Mouse (Mus musculus): ENCODE data around the gene Spn.

- TF ChIP-seq CTCF (IDR thresholded peaks at IDR 0.05; ENCODE audit: control insufficient read depth, insufficient read depth, low read length) (no peak), POLR2A (IDR thresholded peaks at IDR 0.05; ENCODE audit: borderline replicate concordance, control insufficient read depth, low read depth, low read length) (no peak)
Observed at GRCm38 (mm10) chr7:127098950-127099349, 38.7 kb downstream of the Spn start.
